Mouse (Mus musculus) macrophage (primary cell): ENCODE data around the gene Mtx2. TPM values are rescaled to one million over a fixed set of nuclear protein-coding genes. Genes with fewer than 3 reads are reported as not detected.

ENCODE experiments used
- H3K27ac ChIP-seq: fragments of 350-480 bp; formaldehyde crosslinking; 2 replicates; pipeline ENCODE4 v1.9.0; 2021
- H3K36me3 ChIP-seq: fragments of 350-480 bp; formaldehyde crosslinking; 2 replicates; pipeline ENCODE4 v1.9.0; 2021; ENCODE audit errors: inconsistent target
- H3K4me3 ChIP-seq: fragments of 350-480 bp; formaldehyde crosslinking; 2 replicates; pipeline ENCODE4 v1.9.0; 2021; ENCODE audit errors: inconsistent target
- H3K79me2 ChIP-seq: fragments of 350-480 bp; formaldehyde crosslinking; 2 replicates; pipeline ENCODE4 v1.9.0; 2021; ENCODE audit errors: inconsistent target
- WGBS: methylation state at CpG from one replicate; pipeline ENCODE4 v1.1.7; 2026; ENCODE audit warnings: inconsistent platforms; ENCODE audit not compliant: missing documents; 5-methylcytosine and 5-hydroxymethylcytosine counted together
- polyA plus RNA-seq: library from polyadenylated mRNA; stranded (reverse); fragments of 250-400 nt; gene quantifications from 3 replicates; pipeline ENCODE4 v1.2.4, GENCODE M21; 2018; ENCODE audit warnings: inconsistent platforms
- total RNA-seq, 78 experiments: library from RNA; depleted of rRNA; stranded (reverse); fragments of 250-400 nt; gene quantifications; 1 replicate in 9 of 78; 2 replicates in 24 of 78; 3 replicates in 43 of 78; 4 replicates in 2 of 78; pipeline ENCODE4 v1.2.4; 2018; ENCODE audit warnings: inconsistent platforms in 56 of 78

The Mtx2 gene
- total RNA-seq (2018; cell fraction: chromatin; rRNA removed): 10 to 100 TPM in 22 of 26 experiments, 1 to 10 TPM in 4; 4.1 to 45.3 (median 26.5) TPM
- 10 to 100 TPM; 12.8 to 23.4 (median 18.3) TPM for total RNA-seq (2018; cell fraction: cytosol; rRNA removed)
- 10 to 100 TPM in 21 of 26 experiments, 1 to 10 TPM in 5; 6.6 to 33.0 (median 18.5) TPM for total RNA-seq (2018; cell fraction: nucleus; rRNA removed)
- 19.1 to 26.2 TPM (median 22.2 TPM) in 3 replicates for polyA plus RNA-seq

GRCm38 (mm10) chr2:74825730-74826430 is at the start of gene Mtx2:
TSS of gene Mtx2 (plus strand) at chr2:74825803.
- H3K27ac ChIP-seq: no peak within 1 kb of the TSS

GRCm38 (mm10) chr2:74777536-74778275 is 47.9 kb upstream of the Mtx2 start:
- Histone ChIP-seq H3K4me3 (no peak overlapping the region), H3K79me2 (no peaks in the 10 kb centered on the region), H3K27ac (no peak overlapping the region), H3K36me3 (no peaks in the 10 kb centered on the region)
- 89% methylated on average over 11 of the region's 13 CpGs for WGBS

More at GRCm38 (mm10) chr2:74825730-74826430, at the start of gene Mtx2:
- H3K79me2 ChIP-seq: peaks cover 44% of the 10 kb centered on the region; the same call in 1 of the 2 replicates
- 1% methylated on average over 74 of the region's 74 CpGs for WGBS
- H3K36me3 ChIP-seq: no peaks in the 10 kb centered on the region
- H3K4me3 ChIP-seq: peak within 1 kb of the TSS; percentile 54

- Histone ChIP-seq H3K4me3 (no peak overlapping the region), H3K27ac (no peak overlapping the region), H3K36me3 (no peaks in the 10 kb centered on the region), H3K79me2 (no peaks in the 10 kb centered on the region)
- whole genome bisulfite sequencing: 92% methylated on average over 5 of the region's 5 CpGs
Measured at GRCm38 (mm10) chr2:74781386-74781785, 44.2 kb upstream of the Mtx2 start.

- no peak overlapping the region for H3K27ac ChIP-seq
- H3K4me3 ChIP-seq: no peak overlapping the region
- 82% methylated on average over 7 of the region's 7 CpGs for WGBS
- no peaks in the 10 kb centered on the region for H3K79me2 ChIP-seq
- no peaks in the 10 kb centered on the region for H3K36me3 ChIP-seq
Measured at GRCm38 (mm10) chr2:74795531-74795930, 30.1 kb upstream of the Mtx2 start.

GRCm38 (mm10) chr2:74808431-74808830 is 17.2 kb upstream of the Mtx2 start:
- H3K36me3 ChIP-seq: no peaks in the 10 kb centered on the region
- 86% methylated on average over 5 of the region's 5 CpGs for WGBS
- H3K79me2 ChIP-seq: no peaks in the 10 kb centered on the region
- no peak overlapping the region for H3K27ac ChIP-seq
- no peak overlapping the region for H3K4me3 ChIP-seq

- H3K36me3 ChIP-seq: no peaks in the 10 kb centered on the region
- WGBS: 84% methylated on average over 5 of the region's 5 CpGs
- no peak overlapping the region for H3K4me3 ChIP-seq
- no peak overlapping the region for H3K27ac ChIP-seq
- H3K79me2 ChIP-seq: peaks cover 17% of the 10 kb centered on the region; the same call in 1 of the 2 replicates
Measured at GRCm38 (mm10) chr2:74822654-74823053, 2.9 kb upstream of the Mtx2 start.

GRCm38 (mm10) chr2:74825371-74825729 is 253 bp upstream of the Mtx2 start:
- Histone ChIP-seq H3K27ac (no peak overlapping the region), H3K79me2 (peaks cover 39% of the 10 kb centered on the region; the same call in 1 of the 2 replicates), H3K4me3 (peak overlapping the region; percentile 9; the same call in 1 of the 2 replicates), H3K36me3 (no peaks in the 10 kb centered on the region)
- 81% methylated on average over 3 of the region's 3 CpGs for WGBS

- H3K27ac ChIP-seq: no peak overlapping the region
Measured at GRCm38 (mm10) chr2:74846992-74847391, 21.4 kb downstream of the Mtx2 start.

GRCm38 (mm10) chr2:74847516-74847915 is 21.9 kb downstream of the Mtx2 start:
- 95% methylated on average over 2 of the region's 2 CpGs for WGBS
- Histone ChIP-seq H3K36me3 (no peaks in the 10 kb centered on the region), H3K4me3 (no peak overlapping the region), H3K27ac (no peak overlapping the region), H3K79me2 (no peaks in the 10 kb centered on the region)

More at GRCm38 (mm10) chr2:74846992-74847391, 21.4 kb downstream of the Mtx2 start:
- no peak overlapping the region for H3K4me3 ChIP-seq
- no peaks in the 10 kb centered on the region for H3K36me3 ChIP-seq
- WGBS: 98% methylated on average over 5 of the region's 5 CpGs
- H3K79me2 ChIP-seq: no peaks in the 10 kb centered on the region

GRCm38 (mm10) chr2:74850036-74850435 is 24.4 kb downstream of the Mtx2 start:
- 100% methylated on average over 1 of the region's 1 CpGs for WGBS
- H3K36me3 ChIP-seq: no peaks in the 10 kb centered on the region
- H3K4me3 ChIP-seq: no peak overlapping the region
- H3K27ac ChIP-seq: no peak overlapping the region
- no peaks in the 10 kb centered on the region for H3K79me2 ChIP-seq

GRCm38 (mm10) chr2:74862070-74862476 is 36.5 kb downstream of the Mtx2 start:
- Histone ChIP-seq H3K79me2 (peaks cover 5% of the 10 kb centered on the region; the same call in 1 of the 2 replicates), H3K4me3 (no peak overlapping the region)
- WGBS: 100% methylated on average over 1 of the region's 1 CpGs

GRCm38 (mm10) chr2:74865414-74865813 is 39.8 kb downstream of the Mtx2 start:
- no peak overlapping the region for H3K4me3 ChIP-seq
- H3K36me3 ChIP-seq: no peaks in the 10 kb centered on the region; the same call in 1 of the 2 replicates
- peaks cover 5% of the 10 kb centered on the region; the same call in 1 of the 2 replicates for H3K79me2 ChIP-seq
- H3K27ac ChIP-seq: no peak overlapping the region

More at GRCm38 (mm10) chr2:74862070-74862476, 36.5 kb downstream of the Mtx2 start:
- Histone ChIP-seq H3K27ac (no peak overlapping the region), H3K36me3 (no peaks in the 10 kb centered on the region)

GRCm38 (mm10) chr2:74874043-74874442 is 48.4 kb downstream of the Mtx2 start:
- Histone ChIP-seq H3K27ac (no peak overlapping the region), H3K36me3 (peaks cover 13% of the 10 kb centered on the region; the same call in 1 of the 2 replicates)
- 98% methylated on average over 9 of the region's 9 CpGs for WGBS

GRCm38 (mm10) chr2:74884357-74884756 is 58.8 kb downstream of the Mtx2 start:
- no peak overlapping the region for H3K4me3 ChIP-seq
- 92% methylated on average over 9 of the region's 9 CpGs for WGBS
- H3K79me2 ChIP-seq: no peaks in the 10 kb centered on the region
- H3K27ac ChIP-seq: no peak overlapping the region
- no peaks in the 10 kb centered on the region for H3K36me3 ChIP-seq

More at GRCm38 (mm10) chr2:74874043-74874442, 48.4 kb downstream of the Mtx2 start:
- no peaks in the 10 kb centered on the region for H3K79me2 ChIP-seq
- no peak overlapping the region for H3K4me3 ChIP-seq

- WGBS: 83% methylated on average over 5 of the region's 5 CpGs
- Histone ChIP-seq H3K36me3 (no peaks in the 10 kb centered on the region), H3K27ac (no peak overlapping the region), H3K79me2 (no peaks in the 10 kb centered on the region), H3K4me3 (no peak overlapping the region)
Measured at GRCm38 (mm10) chr2:74891868-74892267, 66.3 kb downstream of the Mtx2 start.
